Mouse (Mus musculus): ENCODE data around the gene H6pd.

GRCm38 (mm10) chr4:150013805-150014204 is 5.0 kb upstream of the H6pd start:
- TF ChIP-seq CEBPB (IDR thresholded peaks at IDR 0.05; ENCODE audit: insufficient read depth, poor library complexity, severe bottlenecking) = no peak
- no peak for TF ChIP-seq E2F4 (IDR thresholded peaks at IDR 0.05; ENCODE audit: insufficient read depth)
- TF ChIP-seq USF1 (IDR thresholded peaks at IDR 0.05; ENCODE audit: low read depth) = no peak
- TF ChIP-seq MYOG (IDR thresholded peaks at IDR 0.05; ENCODE audit: control insufficient read depth in 1 of 3, insufficient read depth in 1 of 3, insufficient read length in 2 of 3, low read depth in 2 of 3) = no peak

Data from myocyte (in vitro differentiated cells).